Mouse (Mus musculus) CH12.LX (cell line): ENCODE data around the gene Gadd45gip1.

Source experiments
- CTCF ChIP-seq, 2 experiments: IDR thresholded peaks in 1 of 2; conservative IDR thresholded peaks in 1 of 2; 2 replicates each; pipeline ENCODE4 v1.5.1; 2011 to 2012; ENCODE audit warnings: low read depth in 2 of 2, low read length in 2 of 2, improper control_type of control experiment in 1 of 2, inconsistent platforms in 1 of 2, mild to moderate bottlenecking in 1 of 2, moderate library complexity in 1 of 2
- E2F4 ChIP-seq: IDR thresholded peaks from 2 replicates; pipeline ENCODE4 v1.6.1; 2011; ENCODE audit warnings: low read depth, low read length, improper control_type of control experiment; ENCODE audit not compliant: insufficient replicate concordance
- GABPA ChIP-seq: IDR thresholded peaks from 2 replicates; pipeline ENCODE4 v1.6.1; 2012; ENCODE audit warnings: low read depth, low read length, improper control_type of control experiment, inconsistent platforms; ENCODE audit not compliant: insufficient replicate concordance
- HCFC1 ChIP-seq: IDR thresholded peaks from 2 replicates; pipeline ENCODE4 v1.6.1; 2012; ENCODE audit warnings: low read depth, mild to moderate bottlenecking, inconsistent platforms, low read length, improper control_type of control experiment
- MAFK ChIP-seq: IDR thresholded peaks from 2 replicates; pipeline ENCODE4 v1.6.1; 2011; ENCODE audit warnings: low read length, improper control_type of control experiment; ENCODE audit not compliant: insufficient replicate concordance
- MYC ChIP-seq: IDR thresholded peaks from 2 replicates; pipeline ENCODE4 v1.6.1; 2011; ENCODE audit warnings: low read depth, mild to moderate bottlenecking, improper control_type of control experiment, low read length
- NELFE ChIP-seq: IDR thresholded peaks from 2 replicates; pipeline ENCODE4 v1.6.1; 2011; ENCODE audit warnings: low read depth, low read length, improper control_type of control experiment
- POLR2A ChIP-seq: IDR thresholded peaks from 2 replicates; pipeline ENCODE4 v1.6.1; 2011; ENCODE audit warnings: low read depth, mild to moderate bottlenecking, improper control_type of control experiment, low read length
- POLR2AphosphoS2 ChIP-seq: IDR thresholded peaks from 2 replicates; pipeline ENCODE4 v1.6.1; 2011; ENCODE audit warnings: low read depth, low read length, improper control_type of control experiment
- RCOR1 ChIP-seq: conservative IDR thresholded peaks from 2 replicates; pipeline ENCODE4 v1.6.1; 2012; ENCODE audit warnings: low read depth, mild to moderate bottlenecking, inconsistent platforms, low read length, improper control_type of control experiment
- SMC3 ChIP-seq: IDR thresholded peaks from 2 replicates; pipeline ENCODE4 v1.6.1; 2011; ENCODE audit warnings: low read depth, low read length, improper control_type of control experiment
- ZKSCAN1 ChIP-seq: IDR thresholded peaks from 2 replicates; pipeline ENCODE4 v1.6.1; 2012; ENCODE audit warnings: low read depth, inconsistent platforms, low read length, improper control_type of control experiment, borderline replicate concordance
- ZNF384 ChIP-seq: IDR thresholded peaks from 2 replicates; pipeline ENCODE4 v1.6.1; 2012; ENCODE audit warnings: low read depth, low read length, improper control_type of control experiment, inconsistent platforms

GRCm38 (mm10) chr8:84834866-84835855 lies 3.8 kb downstream of the Gadd45gip1 start:
- TF ChIP-seq NELFE (no peak), SMC3 (no peak), RCOR1 (no peak), CTCF (conservative IDR thresholded peaks at IDR 0.05 in 1 of 2, IDR thresholded peaks at IDR 0.05 in 1 of 2; ENCODE audit: low read depth in 2 of 2, low read length in 2 of 2) (no peak), POLR2A (no peak), POLR2AphosphoS2 (no peak; the same call in 1 of the 2 replicates), GABPA (no peak), MAFK (no peak), E2F4 (no peak), HCFC1 (no peak), ZNF384 (no peak), ZKSCAN1 (no peak), MYC (no peak)
